Mouse (Mus musculus) thymus, adult 2 months (tissue): ENCODE measurements around the gene Wwox.

ENCODE experiments used
- CTCF ChIP-seq: fragments of 200-500 bp; IDR thresholded peaks from 2 replicates; pipeline ENCODE4 v1.5.1; 2012; ENCODE audit warnings: mild to moderate bottlenecking, control low read depth, low read length, moderate library complexity, borderline replicate concordance; ENCODE audit not compliant: control insufficient read depth, poor library complexity, insufficient read depth; ENCODE audit errors: extremely low read depth
- POLR2A ChIP-seq: fragments of 200-500 bp; IDR thresholded peaks from 2 replicates; pipeline ENCODE4 v1.6.1; 2012; ENCODE audit warnings: mild to moderate bottlenecking, low read length, control low read depth, moderate library complexity; ENCODE audit not compliant: control insufficient read depth, poor library complexity, insufficient read depth; ENCODE audit errors: extremely low read depth

GRCm38 (mm10) chr8:115157977-115158720, 718.7 kb downstream of the Wwox start:
- TF ChIP-seq POLR2A (no peak), CTCF (no peak)
